Comparison of ENCODE assay signal across 8 mouse cellular contexts in genomic region chr11:97701581-97702392, GRCm38 (mm10). TPM values are rescaled to one million over a fixed set of nuclear protein-coding genes. Genes with fewer than 3 reads are reported as not detected.
DNase-seq lines count a peak whose midpoint lies in the region; ATAC-seq and TF ChIP-seq lines count a peak whose summit lies in the region.

No protein-coding gene starts in this region.

- H3K4me3 ChIP-seq in heart, embryonic 13.5 days, result peak overlapping the region; percentile 96
- H3K4me3 ChIP-seq in cortical plate, adult 2 months (ENCODE audit: insufficient read depth, low read length), result peak overlapping the region; percentile 57; the same call in 1 of the 2 replicates
- H3K4me3 ChIP-seq in hindbrain, postnatal 0 days (ENCODE audit: low read length), result peak overlapping the region; percentile 81
- peak overlapping the region; percentile 89 for H3K4me3 ChIP-seq in myocyte

- peak overlapping the region; percentile 33; the same call in 1 of the 2 replicates for H3K27ac ChIP-seq in heart, embryonic 13.5 days (replicated peaks)
- H3K27ac ChIP-seq in cortical plate, adult 2 months (ENCODE audit: insufficient read depth, low read length), result no peak overlapping the region
- peak overlapping the region; percentile 34; the same call in 1 of the 2 replicates for H3K27ac ChIP-seq in hindbrain, postnatal 0 days

- TF ChIP-seq POLR2A in cortical plate, adult 2 months (IDR thresholded peaks at IDR 0.05; ENCODE audit: extremely low read depth, insufficient read depth, low read length), result no peak
- TF ChIP-seq POLR2A in myocyte (IDR thresholded peaks at IDR 0.05; ENCODE audit: insufficient read length, low read depth), result no peak

- H3K4me2 ChIP-seq in heart, embryonic 13.5 days, result peak overlapping the region; percentile 97
- peak overlapping the region; percentile 88 for H3K4me2 ChIP-seq in hindbrain, postnatal 0 days (ENCODE audit: low read depth, low read length)
- H3K4me2 ChIP-seq in myocyte (ENCODE audit: low read depth), result peak overlapping the region; percentile 92

- H3K9ac ChIP-seq in heart, embryonic 13.5 days, result peak overlapping the region; percentile 98
- no peak overlapping the region; the same call in 1 of the 2 replicates for H3K9ac ChIP-seq in hindbrain, postnatal 0 days (replicated peaks; ENCODE audit: low read length)

- TF ChIP-seq CTCF in cortical plate, adult 2 months (IDR thresholded peaks at IDR 0.05; ENCODE audit: extremely low read depth, insufficient read depth, low read length), result no peak
- no peak for TF ChIP-seq CTCF in hindbrain, postnatal 0 days (IDR thresholded peaks at IDR 0.05; ENCODE audit: low read depth)

- ATAC-seq in heart, embryonic 13.5 days (ENCODE audit: extremely low read depth, insufficient number of reproducible peaks, low FRiP score, low TSS enrichment), result no peak
- ATAC-seq in hindbrain, postnatal 0 days, result no peak
- no peak for ATAC-seq in activated CD4-positive, CD25-positive, alpha-beta regulatory T cell, adult 4 months

- H3K4me1 ChIP-seq in heart, embryonic 13.5 days, result peaks cover 45% of the 10 kb centered on the region
- H3K4me1 ChIP-seq in cortical plate, adult 2 months (ENCODE audit: control insufficient read depth, insufficient read depth, low read length), result peaks cover 6% of the 10 kb centered on the region; the same call in 1 of the 2 replicates
- H3K4me1 ChIP-seq in hindbrain, postnatal 0 days (ENCODE audit: insufficient read depth, low read length), result peaks cover 29% of the 10 kb centered on the region

- H3K9me3 ChIP-seq in heart, embryonic 13.5 days, result no peaks in the 10 kb centered on the region
- no peaks in the 10 kb centered on the region for H3K9me3 ChIP-seq in hindbrain, postnatal 0 days (ENCODE audit: low read length)

- intact Hi-C loops in left cerebral cortex, postnatal 4 days (cut with DNase I), result no loop called here

- H3K36me3 ChIP-seq in heart, embryonic 13.5 days, result peaks cover 27% of the 10 kb centered on the region
- peaks cover 9% of the 10 kb centered on the region for H3K36me3 ChIP-seq in hindbrain, postnatal 0 days (ENCODE audit: insufficient read depth, low read length)
- H3K36me3 ChIP-seq in myocyte (ENCODE audit: control insufficient read depth, insufficient read depth), result no peaks in the 10 kb centered on the region

- DNase-seq in heart, adult 9 months (ENCODE audit: low spot score in 2 of 2), result no peak
- DNase-seq in hindbrain, postnatal 0 days (ENCODE audit: low spot score), result no peak
- no peak for DNase-seq in left cerebral cortex, postnatal 4 days
- DNase-seq in ovary, adult 18-20 months (ENCODE audit: low spot score), result no peak

- H3K27me3 ChIP-seq in heart, embryonic 13.5 days (replicated peaks), result no peaks in the 10 kb centered on the region
- H3K27me3 ChIP-seq in hindbrain, postnatal 0 days (ENCODE audit: insufficient read depth, low read length), result no peaks in the 10 kb centered on the region
- no peaks in the 10 kb centered on the region for H3K27me3 ChIP-seq in myocyte (ENCODE audit: control insufficient read depth, insufficient read depth, insufficient read length)

- H3ac ChIP-seq in myocyte (ENCODE audit: control insufficient read depth, insufficient read length), result peak overlapping the region; percentile 36

- 52% methylated on average over 15 of the region's 15 CpGs for WGBS in heart, embryonic 13.5 days
- WGBS in hindbrain, postnatal 0 days, result 47% methylated on average over 15 of the region's 15 CpGs

- H3K79me2 ChIP-seq in myocyte (ENCODE audit: control insufficient read depth, insufficient read depth), result peaks cover 49% of the 10 kb centered on the region

TF ChIP-seq in myocyte, 11 proteins besides CTCF, POLR2A, EP300 and RAD21:
- no peak for TF ChIP-seq TCF12 (IDR thresholded peaks at IDR 0.05; ENCODE audit: insufficient read depth, poor library complexity, severe bottlenecking)
- TF ChIP-seq CEBPB (IDR thresholded peaks at IDR 0.05; ENCODE audit: insufficient read depth, poor library complexity, severe bottlenecking), result no peak
- no peak for TF ChIP-seq USF1 (IDR thresholded peaks at IDR 0.05; ENCODE audit: low read depth)
- no peak for TF ChIP-seq POLR2AphosphoS2 (IDR thresholded peaks at IDR 0.05; ENCODE audit: insufficient read length, low read depth)
- no peak for TF ChIP-seq MAX (IDR thresholded peaks at IDR 0.05; ENCODE audit: low read depth)
- no peak for TF ChIP-seq SRF (IDR thresholded peaks at IDR 0.05; ENCODE audit: control insufficient read depth, insufficient read length, low read depth)

RNA-seq across cellular contexts. Expression of gene Psmb3, which starts 1.4 kb away (rescaled TPM):
- polyA plus RNA-seq in heart, embryonic 13.5 days (2015; fragmentation: Nextera tagmentation; extraction: Ambion mirVana), result 371 and 445 TPM in 2 replicates
- 249 and 256 TPM in 2 replicates for polyA plus RNA-seq in cortical plate, adult 2 months (2012; rRNA removed)
- 453 and 498 TPM in 2 replicates for total RNA-seq in hindbrain, postnatal 0 days (2014; rRNA removed)
- 499 and 523 TPM in 2 replicates for polyA plus RNA-seq in hindbrain, postnatal 0 days (2015; fragmentation: Nextera tagmentation; extraction: Ambion mirVana)
- polyA plus RNA-seq in myocyte (2012; fragmentation: generic; extraction: Trizol), result 694 TPM
- 100 to 1,000 TPM; 168 to 172 TPM for total RNA-seq in left cerebral cortex, postnatal 4 days (2021)
- 100 to 1,000 TPM; 422 to 486 TPM for polyA plus RNA-seq in activated CD4-positive, CD25-positive, alpha-beta regulatory T cell, adult 4 months (2017; shearing (Covaris generic))

RNA-seq across cellular contexts. Expression of gene Pcgf2, which starts 1.5 kb away (rescaled TPM):
- 10.5 and 11.0 TPM in 2 replicates for polyA plus RNA-seq in heart, embryonic 13.5 days (2015; fragmentation: Nextera tagmentation; extraction: Ambion mirVana)
- 64.1 and 72.2 TPM in 2 replicates for polyA plus RNA-seq in cortical plate, adult 2 months (2012; rRNA removed)
- total RNA-seq in hindbrain, postnatal 0 days (2014; rRNA removed), result 11.3 and 18.0 TPM in 2 replicates
- 13.3 and 14.8 TPM in 2 replicates for polyA plus RNA-seq in hindbrain, postnatal 0 days (2015; fragmentation: Nextera tagmentation; extraction: Ambion mirVana)
- 24.3 TPM for polyA plus RNA-seq in myocyte (2012; fragmentation: generic; extraction: Trizol)
- 100 to 1,000 TPM; 100 to 104 TPM for total RNA-seq in left cerebral cortex, postnatal 4 days (2021)
- polyA plus RNA-seq in activated CD4-positive, CD25-positive, alpha-beta regulatory T cell, adult 4 months (2017; shearing (Covaris generic)), result 1 to 10 TPM; 3.1 to 4.7 TPM

RNA-seq across cellular contexts. Expression of gene Cisd3, which starts 16.2 kb away (rescaled TPM):
- polyA plus RNA-seq in heart, embryonic 13.5 days (2015; fragmentation: Nextera tagmentation; extraction: Ambion mirVana), result 44.1 and 53.7 TPM in 2 replicates
- polyA plus RNA-seq in cortical plate, adult 2 months (2012; rRNA removed), result 59.9 and 65.5 TPM in 2 replicates
- 21.2 and 24.0 TPM in 2 replicates for total RNA-seq in hindbrain, postnatal 0 days (2014; rRNA removed)
- polyA plus RNA-seq in hindbrain, postnatal 0 days (2015; fragmentation: Nextera tagmentation; extraction: Ambion mirVana), result 47.6 and 52.0 TPM in 2 replicates
- polyA plus RNA-seq in myocyte (2012; fragmentation: generic; extraction: Trizol), result 112 TPM
- total RNA-seq in left cerebral cortex, postnatal 4 days (2021), result 10 to 100 TPM; 25.8 to 28.5 TPM
- 10 to 100 TPM; 91.3 to 99.5 TPM for polyA plus RNA-seq in activated CD4-positive, CD25-positive, alpha-beta regulatory T cell, adult 4 months (2017; shearing (Covaris generic))

RNA-seq across cellular contexts. Expression of gene Mllt6, which starts 38.6 kb away (rescaled TPM):
- 1.7 and 1.9 TPM in 2 replicates for polyA plus RNA-seq in heart, embryonic 13.5 days (2015; fragmentation: Nextera tagmentation; extraction: Ambion mirVana)
- polyA plus RNA-seq in cortical plate, adult 2 months (2012; rRNA removed), result 78.5 and 83.4 TPM in 2 replicates
- total RNA-seq in hindbrain, postnatal 0 days (2014; rRNA removed), result 43.9 and 60.8 TPM in 2 replicates
- 1.5 and 1.7 TPM in 2 replicates for polyA plus RNA-seq in hindbrain, postnatal 0 days (2015; fragmentation: Nextera tagmentation; extraction: Ambion mirVana)
- 15.5 TPM for polyA plus RNA-seq in myocyte (2012; fragmentation: generic; extraction: Trizol)
- total RNA-seq in left cerebral cortex, postnatal 4 days (2021), result 10 to 100 TPM; 60.2 to 67.1 TPM
- polyA plus RNA-seq in activated CD4-positive, CD25-positive, alpha-beta regulatory T cell, adult 4 months (2017; shearing (Covaris generic)), result 10 to 100 TPM; 13.9 to 15.2 TPM

RNA-seq across cellular contexts. Expression of gene Pip4k2b, which starts 42.7 kb away (rescaled TPM):
- 0.90 and 1.0 TPM in 2 replicates for polyA plus RNA-seq in heart, embryonic 13.5 days (2015; fragmentation: Nextera tagmentation; extraction: Ambion mirVana)
- polyA plus RNA-seq in cortical plate, adult 2 months (2012; rRNA removed), result 64.7 and 67.2 TPM in 2 replicates
- total RNA-seq in hindbrain, postnatal 0 days (2014; rRNA removed), result 127 TPM in 2 replicates
- 4.3 and 5.1 TPM in 2 replicates for polyA plus RNA-seq in hindbrain, postnatal 0 days (2015; fragmentation: Nextera tagmentation; extraction: Ambion mirVana)
- 30.1 TPM for polyA plus RNA-seq in myocyte (2012; fragmentation: generic; extraction: Trizol)
- 100 to 1,000 TPM; 180 to 185 TPM for total RNA-seq in left cerebral cortex, postnatal 4 days (2021)
- polyA plus RNA-seq in activated CD4-positive, CD25-positive, alpha-beta regulatory T cell, adult 4 months (2017; shearing (Covaris generic)), result 1 to 10 TPM; 2.0 to 2.3 TPM
